Mouse (Mus musculus) embryo, embryonic 10 days (tissue): ENCODE data around the gene Vgf.

Experiments used
- DNase-seq: peaks from one replicate; pipeline ENCODE4 v3.0.0-alpha.2; 2015; ENCODE audit warnings: low spot score

Vgf gene

GRCm38 (mm10) chr5:137030416-137030810 lies 4.2 kb downstream of the Vgf start:
- no peak for DNase-seq

DNA sequence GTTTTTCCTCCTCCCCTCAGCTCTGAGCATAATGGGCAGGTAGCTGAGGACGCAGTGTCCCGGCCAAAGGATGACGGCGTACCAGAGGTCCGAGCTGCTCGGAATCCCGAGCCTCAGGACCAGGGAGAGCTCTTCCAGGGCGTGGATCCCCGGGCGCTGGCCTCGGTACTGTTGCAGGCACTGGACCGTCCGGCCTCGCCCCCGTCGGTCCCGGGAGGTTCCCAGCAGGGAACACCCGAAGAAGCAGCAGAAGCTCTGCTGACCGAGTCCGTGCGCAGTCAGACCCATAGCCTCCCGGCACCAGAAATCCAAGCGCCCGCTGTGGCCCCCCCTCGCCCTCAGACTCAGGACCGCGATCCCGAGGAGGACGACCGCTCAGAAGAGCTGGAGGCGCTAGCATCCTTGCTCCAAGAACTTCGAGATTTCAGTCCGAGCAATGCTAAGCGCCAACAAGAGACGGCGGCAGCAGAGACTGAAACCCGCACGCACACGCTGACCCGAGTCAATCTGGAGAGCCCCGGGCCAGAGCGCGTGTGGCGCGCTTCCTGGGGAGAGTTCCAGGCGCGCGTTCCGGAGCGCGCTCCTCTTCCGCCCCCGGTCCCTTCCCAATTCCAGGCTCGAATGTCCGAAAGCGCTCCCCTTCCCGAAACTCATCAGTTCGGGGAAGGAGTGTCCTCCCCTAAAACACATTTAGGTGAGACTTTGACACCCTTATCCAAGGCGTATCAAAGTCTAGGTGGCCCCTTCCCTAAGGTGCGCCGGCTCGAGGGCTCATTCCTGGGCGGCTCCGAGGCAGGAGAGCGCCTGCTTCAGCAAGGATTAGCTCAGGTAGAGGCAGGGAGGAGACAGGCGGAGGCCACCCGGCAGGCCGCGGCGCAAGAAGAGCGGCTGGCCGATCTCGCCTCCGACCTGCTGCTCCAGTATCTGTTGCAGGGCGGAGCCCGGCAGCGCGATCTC lies 5.2 kb downstream of the Vgf start:
- DNase-seq: peak; percentile 43

GRCm38 (mm10) chr5:137032033-137032421 lies 5.8 kb downstream of the Vgf start:
- peak; percentile 33 for DNase-seq

- peak; percentile 92 for DNase-seq
Measured at GRCm38 (mm10) chr5:137032641-137033074, 6.5 kb downstream of the Vgf start.

- DNase-seq: no peak
Measured at GRCm38 (mm10) chr5:137036211-137036610, 10.0 kb downstream of the Vgf start.

GRCm38 (mm10) chr5:137039453-137039852 lies 13.3 kb downstream of the Vgf start:
- DNase-seq: no peak

- no peak for DNase-seq
Measured at GRCm38 (mm10) chr5:137041442-137041841, 15.2 kb downstream of the Vgf start.

GRCm38 (mm10) chr5:137043997-137044396 lies 17.8 kb downstream of the Vgf start:
- no peak for DNase-seq

DNA sequence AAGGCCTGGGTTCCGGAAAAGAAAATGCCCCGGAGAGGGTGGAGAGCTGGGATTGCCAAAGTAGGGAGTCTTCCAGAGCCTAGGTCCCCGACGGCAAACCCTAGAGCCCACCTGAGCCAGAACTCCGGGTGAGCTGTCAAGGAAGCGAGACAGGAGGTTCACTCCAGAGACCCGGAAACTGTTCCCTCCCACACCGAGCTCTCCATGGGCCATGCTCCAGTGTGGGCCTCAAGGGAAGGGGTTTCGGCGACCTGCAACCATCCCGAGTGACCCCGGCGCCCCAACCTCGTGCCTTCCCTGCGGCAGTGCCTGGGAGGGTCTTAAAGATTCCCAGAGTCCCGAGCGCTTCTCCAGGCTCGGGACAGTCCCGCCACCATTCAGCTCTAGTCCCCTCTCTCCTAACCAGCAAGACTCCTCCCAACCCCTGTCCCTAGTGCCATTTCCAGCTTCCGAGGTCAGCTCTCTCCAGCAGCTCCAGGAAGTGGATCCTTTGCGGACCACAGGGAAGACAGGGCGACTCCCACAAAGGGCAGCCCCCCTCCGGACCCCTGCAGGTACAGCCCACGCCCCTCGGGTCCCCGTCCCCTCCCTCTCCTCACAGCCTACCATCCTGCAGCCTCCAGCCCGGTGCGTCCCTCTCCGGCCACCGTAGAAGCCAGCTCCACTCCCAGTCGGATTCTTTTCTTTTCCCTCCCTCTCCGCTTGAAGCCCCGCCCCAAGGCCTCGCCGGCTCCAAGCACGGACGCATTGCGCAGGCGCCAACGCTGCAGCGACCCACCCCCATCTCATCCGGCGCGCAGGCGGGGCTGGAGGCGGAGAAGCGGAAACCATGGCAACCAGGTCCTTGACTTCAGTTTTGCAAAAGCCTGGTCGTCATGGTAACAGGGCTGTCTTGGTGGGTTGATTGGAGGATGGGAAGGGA lies 19.5 kb downstream of the Vgf start, which contains the start of gene Ap1s1:
Gene Ap1s1 (minus strand): TSS at position 734 of the 922 bp plus-strand sequence.
- peak; percentile 100 for DNase-seq

- DNase-seq: no peak
Measured at GRCm38 (mm10) chr5:137046324-137046718, 20.1 kb downstream of the Vgf start.

DNA sequence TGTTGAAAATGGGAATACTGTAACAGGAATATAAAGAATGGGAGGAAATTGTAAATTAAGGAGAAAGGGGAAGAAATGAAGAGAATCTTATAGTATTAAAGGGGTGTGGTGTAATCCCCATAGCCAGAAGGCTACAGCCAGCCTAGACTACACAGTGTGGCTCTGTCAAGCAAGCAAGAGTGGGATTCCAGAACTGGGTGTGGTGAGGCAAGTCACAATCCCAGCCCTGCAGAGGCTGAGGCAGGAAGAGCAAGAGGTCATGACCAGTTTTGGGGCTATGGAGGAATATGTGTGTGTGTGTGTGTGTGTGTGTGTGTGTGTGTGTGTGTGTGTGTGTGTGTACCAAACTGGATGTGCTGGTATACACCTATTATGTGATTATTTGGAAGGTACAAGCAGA lies 20.8 kb downstream of the Vgf start:
- no peak for DNase-seq

DNA sequence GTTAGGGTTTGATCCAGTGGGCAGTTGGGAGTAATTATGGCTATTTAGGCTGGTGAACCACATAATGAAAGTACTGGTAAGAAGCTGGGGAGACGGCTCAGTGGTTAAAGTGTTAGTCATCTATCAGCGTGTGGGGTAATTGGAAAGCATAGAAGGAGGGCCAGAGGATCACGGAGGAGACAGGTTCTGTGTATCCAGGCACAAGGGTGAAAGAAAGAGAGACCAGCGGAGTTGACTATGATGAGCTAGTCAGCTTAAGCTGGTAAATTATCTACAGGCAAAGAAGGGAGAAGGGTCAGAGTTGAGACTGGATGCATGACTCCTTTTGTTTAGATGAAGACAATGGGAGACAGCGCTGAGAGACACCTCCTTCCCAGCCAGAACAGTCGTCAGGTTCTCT lies 24.9 kb downstream of the Vgf start:
- DNase-seq: no peak

DNA sequence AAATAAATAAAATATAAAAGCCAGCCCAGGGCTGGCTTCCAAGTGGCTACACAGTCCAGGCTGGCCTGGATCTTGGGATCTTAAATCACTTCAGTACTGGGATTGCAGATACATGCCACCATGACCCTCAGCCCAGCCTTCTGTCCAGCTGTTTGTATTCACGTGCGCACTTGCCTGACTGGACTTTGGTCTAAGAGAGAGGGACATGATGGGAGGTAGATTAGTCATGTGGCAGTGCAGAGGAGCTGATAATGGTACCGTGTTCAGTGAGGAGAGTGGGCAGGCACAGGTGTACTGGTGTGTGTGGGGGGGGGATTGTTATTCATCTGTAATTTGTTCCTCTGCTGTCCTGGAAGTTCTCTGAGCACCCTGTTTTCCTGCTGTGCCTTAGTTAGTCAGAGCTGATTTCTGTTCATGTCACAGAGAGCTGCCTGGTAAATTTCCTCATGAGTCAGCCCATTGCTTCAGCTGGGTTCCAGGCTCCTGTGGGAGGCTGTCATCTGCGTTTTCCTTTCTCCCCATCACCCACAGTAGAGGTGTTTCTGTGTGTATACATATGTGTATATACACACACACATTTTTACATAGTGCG lies 25.8 kb downstream of the Vgf start:
- DNase-seq: no peak

DNA sequence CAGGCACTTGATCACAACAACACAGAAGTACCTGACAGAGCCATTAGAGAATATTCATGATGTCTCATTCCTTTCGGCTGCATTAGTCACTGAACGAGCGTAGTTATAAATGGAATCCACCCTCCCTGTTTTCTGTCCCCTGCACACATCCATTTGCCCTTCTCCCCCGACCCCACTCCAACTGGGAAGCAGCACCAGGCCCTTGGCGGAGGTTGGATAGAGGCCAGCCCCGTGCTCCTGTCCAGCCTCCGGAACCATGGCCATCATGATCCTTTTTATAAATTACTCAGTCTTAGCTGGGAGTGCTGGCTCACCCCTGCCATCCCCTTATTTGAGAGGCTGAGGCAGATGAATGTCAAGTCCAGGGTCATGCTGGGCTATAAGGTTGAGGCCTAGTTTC lies 28.1 kb downstream of the Vgf start:
- DNase-seq: no peak

GRCm38 (mm10) chr5:137054873-137055272 lies 28.7 kb downstream of the Vgf start:
- DNase-seq: no peak

- peak; percentile 54 for DNase-seq
Measured at GRCm38 (mm10) chr5:137061809-137062481, 35.8 kb downstream of the Vgf start.

DNA sequence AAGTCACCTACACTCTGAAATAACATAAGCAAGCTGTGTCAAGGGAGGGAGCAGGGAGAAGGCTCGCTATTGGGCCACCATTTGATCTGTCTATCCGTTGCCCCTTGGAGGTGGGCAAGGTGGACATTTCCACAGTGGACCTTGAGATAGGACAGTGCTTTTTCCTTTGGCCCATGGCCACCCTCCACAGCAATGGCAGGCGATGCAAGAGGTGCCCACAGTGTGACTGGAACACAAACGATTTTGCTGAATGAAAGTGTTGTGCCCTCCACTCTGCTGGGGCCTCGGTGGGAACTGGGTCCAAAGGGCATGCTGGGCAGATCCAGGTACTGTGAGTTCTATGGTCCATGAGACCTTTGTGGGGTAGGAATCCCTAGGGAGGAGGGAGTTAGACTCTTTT lies 36.4 kb downstream of the Vgf start:
- no peak for DNase-seq

- no peak for DNase-seq
Measured at GRCm38 (mm10) chr5:137065454-137065853, 39.3 kb downstream of the Vgf start.

GRCm38 (mm10) chr5:137065923-137066322 lies 39.7 kb downstream of the Vgf start:
- no peak for DNase-seq

GRCm38 (mm10) chr5:137068711-137069110 lies 42.5 kb downstream of the Vgf start:
- DNase-seq: no peak

DNA sequence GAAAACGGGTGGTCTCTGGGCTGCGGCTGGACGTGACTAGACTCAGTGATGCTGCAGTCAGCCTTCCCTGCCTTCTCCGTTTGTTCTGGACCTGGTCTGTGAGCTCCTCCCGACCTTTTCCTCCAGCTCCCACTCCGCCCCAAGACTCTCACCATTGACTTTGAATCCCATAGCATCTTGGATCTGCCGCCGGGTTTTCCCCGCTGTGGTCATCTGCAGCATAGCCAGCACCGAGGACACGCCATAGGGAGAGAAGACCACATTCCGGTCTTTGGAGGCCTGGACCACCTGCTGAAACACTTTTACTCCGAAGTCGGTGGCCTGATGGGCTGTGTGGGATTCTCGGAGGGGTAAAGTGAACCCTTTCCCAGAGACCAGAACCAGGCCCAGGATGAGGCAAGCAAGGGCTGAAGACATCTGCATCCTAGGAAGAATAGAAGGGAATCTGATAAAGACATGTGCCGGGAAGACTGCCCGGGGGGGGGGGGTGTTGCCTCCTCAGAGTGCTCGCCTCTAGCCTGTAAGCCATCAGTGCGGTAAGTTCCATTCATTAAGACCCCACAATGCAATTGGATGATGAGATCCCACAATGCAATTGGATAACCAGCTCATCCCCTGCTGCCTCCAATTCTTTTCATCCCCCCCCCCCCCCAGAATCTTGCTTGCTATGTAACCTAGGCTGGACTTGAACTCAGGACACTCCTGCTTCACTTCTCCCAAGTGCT lies 44.9 kb downstream of the Vgf start:
- DNase-seq: no peak
